Mouse (Mus musculus) olfactory bulb, adult 2 months (tissue): ENCODE results near the gene Olfr149. TPM values are rescaled to one million over a fixed set of nuclear protein-coding genes. Genes with fewer than 3 reads are reported as not detected.
"Not testable (repeated sequence)": the region's sequence is repeated elsewhere in the genome, so short reads cannot be mapped to it uniquely, and the experiment has no call there.

Source experiments
- H3K27ac ChIP-seq: fragments of 200-500 bp; 2 replicates; pipeline ENCODE4 v1.5.1; 2012; ENCODE audit warnings: low read depth, low read length; ENCODE audit not compliant: insufficient read depth
- H3K4me1 ChIP-seq: fragments of 200-500 bp; 2 replicates; pipeline ENCODE4 v1.6.1; 2012; ENCODE audit warnings: low read length; ENCODE audit not compliant: control insufficient read depth, insufficient read depth
- H3K4me3 ChIP-seq: fragments of 200-500 bp; 2 replicates; pipeline ENCODE4 v1.5.1; 2012; ENCODE audit warnings: mild to moderate bottlenecking, low read depth, low read length, moderate library complexity; ENCODE audit not compliant: insufficient read depth
- CTCF ChIP-seq: fragments of 200-500 bp; IDR thresholded peaks from 2 replicates; pipeline ENCODE4 v1.5.1; 2012; ENCODE audit warnings: low read depth, mild to moderate bottlenecking, low read length, moderate library complexity; ENCODE audit not compliant: insufficient read depth
- POLR2A ChIP-seq: fragments of 200-500 bp; IDR thresholded peaks from 2 replicates; pipeline ENCODE4 v1.6.1; 2012; ENCODE audit warnings: mild to moderate bottlenecking, low read depth, low read length, moderate library complexity; ENCODE audit not compliant: insufficient read depth
- WGBS: fragments of 180-500 bp; shearing (Covaris S2); methylation state at CpG from one replicate; pipeline ENCODE4 v1.1.7; 2018; 5-methylcytosine and 5-hydroxymethylcytosine counted together
- polyA plus RNA-seq: library from polyadenylated mRNA; stranded (reverse); fragments of >200 nt; gene quantifications from 2 replicates; pipeline ENCODE4 v1.2.4, GENCODE M21; 2012; ENCODE audit warnings: low replicate concordance; ENCODE audit not compliant: missing spikeins, insufficient read depth, insufficient read length

Olfr149 gene
- polyA plus RNA-seq, result not detected in 2 replicates

DNA sequence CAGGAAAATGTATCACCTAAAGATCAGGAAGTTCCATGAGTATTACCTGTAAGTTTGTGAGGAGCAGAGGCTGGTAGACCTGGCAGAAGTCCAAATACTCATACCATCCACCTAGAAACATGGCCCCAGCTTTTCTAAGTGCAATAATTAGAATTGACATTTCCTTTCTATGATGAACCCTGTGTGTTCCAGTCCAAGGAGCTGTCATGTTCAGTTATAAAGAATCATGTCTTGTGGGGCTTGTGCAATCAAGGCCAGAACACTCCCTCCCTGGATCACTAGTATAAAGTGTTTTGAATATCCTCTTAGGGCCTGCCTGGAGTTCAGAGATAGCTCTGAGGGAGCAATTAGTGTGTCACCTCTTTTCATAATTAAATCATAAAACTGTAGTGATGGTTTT, at the start of gene Olfr149:
Gene Olfr149 (minus strand): TSS at position 101 of the 400 bp plus-strand sequence.
- TF ChIP-seq CTCF (no peak), POLR2A (no peak)
- Histone ChIP-seq H3K27ac (no peak within 1 kb of the TSS), H3K4me1 (no peaks in the 10 kb centered on the region), H3K4me3 (no peak within 1 kb of the TSS)

DNA sequence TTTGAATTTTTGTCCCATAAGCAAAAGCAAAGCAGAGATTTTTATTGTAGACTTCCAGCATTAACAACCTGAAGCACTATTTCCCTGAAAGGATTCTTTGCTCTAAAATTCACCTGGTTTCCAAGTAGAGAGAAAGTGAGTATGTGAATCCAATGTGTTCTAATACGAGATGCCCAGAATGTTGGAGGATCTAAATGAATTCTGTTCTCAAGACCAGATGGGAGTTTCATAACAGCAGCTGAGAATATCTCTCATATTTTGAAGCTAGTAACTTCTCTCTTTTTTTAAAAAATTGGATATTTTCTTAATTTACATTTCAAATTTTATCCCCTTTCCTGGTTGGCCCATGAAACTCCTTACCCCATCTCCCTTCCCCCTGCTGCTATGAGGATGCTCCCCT, 39.5 kb upstream of the Olfr149 start:
- Histone ChIP-seq H3K4me1 (no peaks in the 10 kb centered on the region), H3K4me3 (no peak overlapping the region), H3K27ac (no peak overlapping the region)
- TF ChIP-seq CTCF (no peak), POLR2A (no peak)
- 84% methylated on average over 1 of the region's 1 CpGs for WGBS

DNA sequence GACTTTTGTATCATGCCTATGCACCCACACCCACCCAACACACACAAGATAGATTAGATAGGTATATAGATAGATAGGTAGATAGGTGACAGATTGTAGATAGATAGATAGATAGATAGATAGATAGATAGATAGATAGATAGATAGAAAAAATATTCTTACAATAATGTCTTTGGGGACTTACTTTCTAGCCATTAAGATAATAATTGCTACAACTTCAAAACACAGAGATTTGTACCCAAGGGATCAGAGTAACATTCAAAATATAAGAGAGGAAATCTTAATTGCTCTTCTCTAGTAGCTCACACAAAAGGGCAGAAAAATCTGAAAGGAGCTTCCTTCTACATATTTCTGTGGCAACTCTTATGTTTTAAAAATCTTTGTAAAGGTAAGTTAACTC, 39.0 kb upstream of the Olfr149 start, which contains the start of gene Olfr967:
Gene Olfr967 (plus strand): TSS at position 301 of the 400 bp plus-strand sequence.
- H3K27ac ChIP-seq, result no peak within 1 kb of the TSS
- H3K4me1 ChIP-seq, result no peaks in the 10 kb centered on the region
- no peak within 1 kb of the TSS for H3K4me3 ChIP-seq
- TF ChIP-seq CTCF (no peak), POLR2A (no peak)

DNA sequence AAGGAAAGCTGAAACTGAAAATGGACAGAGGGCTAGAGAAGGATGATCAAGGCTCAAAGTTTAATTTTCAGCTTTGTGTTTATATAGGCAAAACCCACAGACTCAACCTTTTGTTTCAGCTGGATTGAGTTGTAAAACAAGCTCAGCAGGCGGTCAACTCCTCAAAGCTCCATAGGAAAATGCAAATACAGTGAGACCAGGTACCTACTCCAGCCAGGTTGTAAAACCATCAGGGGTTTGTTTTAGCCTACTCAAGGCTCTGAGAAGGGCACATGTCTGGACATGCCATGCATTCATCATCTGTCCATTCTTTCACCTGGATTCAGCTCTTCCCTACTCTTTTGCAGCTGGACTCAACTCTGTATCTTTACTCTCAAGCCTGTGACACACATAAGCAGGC, 33.8 kb upstream of the Olfr149 start:
- 94% methylated on average over 1 of the region's 1 CpGs for WGBS

DNA sequence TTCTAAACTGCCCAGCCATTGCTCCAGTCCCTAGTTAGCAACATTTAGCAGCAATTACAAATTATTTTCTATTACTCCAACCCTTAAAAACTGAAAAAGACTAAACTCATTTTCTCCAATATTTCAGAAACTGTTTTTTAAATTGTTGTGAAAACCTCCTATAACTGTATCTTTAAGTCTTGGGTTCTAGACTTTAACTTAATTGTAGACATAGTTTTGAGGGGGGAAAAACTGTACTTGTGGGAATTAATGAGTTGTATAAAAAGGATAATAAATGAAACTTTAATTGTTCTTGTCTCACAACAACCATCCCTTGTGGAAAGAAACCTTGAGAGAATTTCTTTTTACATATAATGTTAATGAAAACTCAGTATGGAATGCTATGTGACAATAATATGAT, 23.8 kb upstream of the Olfr149 start, which contains the start of gene Olfr150:
Gene Olfr150 (plus strand): TSS at position 301 of the 400 bp plus-strand sequence.
- Histone ChIP-seq H3K27ac (no peak within 1 kb of the TSS), H3K4me3 (no peak within 1 kb of the TSS), H3K4me1 (no peaks in the 10 kb centered on the region)
- TF ChIP-seq POLR2A, result no peak
- TF ChIP-seq CTCF, result no peak

More for the DNA sequence above, 33.8 kb upstream of the Olfr149 start:
- TF ChIP-seq CTCF, result no peak
- TF ChIP-seq POLR2A, result no peak
- Histone ChIP-seq H3K4me1 (no peaks in the 10 kb centered on the region), H3K27ac (no peak overlapping the region), H3K4me3 (no peak overlapping the region)

DNA sequence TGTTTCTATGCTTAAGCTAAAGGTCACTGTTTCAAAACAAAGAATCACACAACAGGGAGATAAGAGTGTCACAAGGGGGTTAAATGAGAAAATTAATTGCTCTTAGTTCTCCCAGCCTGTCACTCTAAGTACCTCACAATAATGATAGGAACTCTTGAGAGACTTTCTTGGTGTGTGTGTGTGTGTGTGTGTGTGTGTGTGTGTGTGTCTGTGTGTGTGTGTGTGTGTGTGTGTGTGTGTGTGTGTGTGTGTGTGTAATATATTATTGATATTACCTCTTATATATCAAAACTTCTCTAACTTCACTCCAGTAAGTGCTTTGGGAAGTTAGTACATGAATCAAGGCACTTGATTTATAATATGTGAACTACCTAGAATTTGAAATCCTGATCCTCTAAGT, 4.1 kb upstream of the Olfr149 start, which contains the start of gene Olfr965:
Gene Olfr965 (plus strand): TSS at position 301 of the 400 bp plus-strand sequence.
- TF ChIP-seq POLR2A (no peak), CTCF (no peak)
- Histone ChIP-seq H3K27ac (no peak within 1 kb of the TSS), H3K4me3 (no peak within 1 kb of the TSS), H3K4me1 (no peaks in the 10 kb centered on the region)

DNA sequence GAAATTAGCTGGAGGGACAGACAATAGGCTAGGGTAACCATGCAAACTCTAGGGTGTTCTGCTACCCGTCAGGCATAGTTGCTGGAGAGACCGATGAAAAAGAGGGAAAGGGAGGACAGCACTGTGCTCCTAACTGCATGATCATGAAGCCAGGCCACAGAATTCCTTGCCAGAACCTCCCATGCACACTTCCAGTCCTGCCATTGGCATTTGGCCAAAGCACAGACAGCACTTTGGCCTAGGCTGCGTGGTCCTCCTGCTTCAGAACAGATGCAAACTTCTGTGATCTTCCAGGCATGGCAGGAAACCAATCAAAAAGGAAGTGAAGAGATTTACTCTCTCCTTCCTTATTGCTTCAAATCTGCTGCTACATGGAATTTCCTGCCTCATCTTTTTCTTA, 2.0 kb upstream of the Olfr149 start:
- TF ChIP-seq POLR2A, result no peak
- no peak for TF ChIP-seq CTCF
- Histone ChIP-seq H3K4me3 (no peak overlapping the region), H3K4me1 (no peaks in the 10 kb centered on the region), H3K27ac (no peak overlapping the region)
- 43% methylated on average over 3 of the region's 3 CpGs for WGBS

DNA sequence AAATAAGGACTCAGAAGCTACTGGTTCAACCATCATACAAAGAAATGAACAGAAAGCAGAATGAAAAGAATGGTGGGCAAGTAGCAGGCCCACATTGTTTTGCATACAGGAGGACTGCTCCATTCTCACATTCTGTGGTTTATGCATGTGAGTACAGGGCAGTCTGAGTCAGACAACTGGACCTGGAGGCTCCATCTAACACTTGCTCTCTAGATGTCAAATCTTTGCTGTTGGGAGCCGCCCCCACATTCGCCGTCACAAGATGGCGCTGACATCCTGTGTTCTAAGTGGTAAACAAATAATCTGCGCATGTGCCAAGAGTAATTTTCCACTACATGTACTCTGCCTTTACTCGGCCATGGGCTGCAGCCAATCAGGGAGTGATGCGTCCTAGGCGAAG, 5.8 kb downstream of the Olfr149 start:
- H3K27ac ChIP-seq, H3K4me3 ChIP-seq, H3K4me1 ChIP-seq: not testable (repeated sequence)
- 73% methylated on average over 8 of the region's 8 CpGs for WGBS

DNA sequence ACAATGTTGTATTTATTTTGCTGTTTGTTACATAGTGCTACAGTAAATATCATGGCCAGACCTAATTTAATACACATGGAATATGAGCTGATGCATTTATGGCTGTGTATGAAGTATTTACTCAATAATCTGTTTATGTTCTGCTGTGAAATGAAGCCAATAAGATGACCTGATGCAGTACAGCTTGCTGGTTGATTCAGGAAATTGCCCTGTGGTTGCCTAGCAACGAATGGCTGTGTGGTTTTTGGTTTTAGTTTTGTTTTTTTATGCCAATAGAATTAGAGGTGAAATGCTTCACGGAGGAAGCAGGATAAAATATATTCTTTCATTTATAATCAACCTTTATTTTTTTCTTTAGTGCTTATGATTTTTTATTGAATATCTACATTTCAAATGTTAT, 27.6 kb downstream of the Olfr149 start:
- Histone ChIP-seq H3K4me3 (no peak overlapping the region), H3K4me1 (no peaks in the 10 kb centered on the region), H3K27ac (no peak overlapping the region)
- TF ChIP-seq POLR2A (no peak), CTCF (no peak)
- 56% methylated on average over 2 of the region's 2 CpGs for WGBS

DNA sequence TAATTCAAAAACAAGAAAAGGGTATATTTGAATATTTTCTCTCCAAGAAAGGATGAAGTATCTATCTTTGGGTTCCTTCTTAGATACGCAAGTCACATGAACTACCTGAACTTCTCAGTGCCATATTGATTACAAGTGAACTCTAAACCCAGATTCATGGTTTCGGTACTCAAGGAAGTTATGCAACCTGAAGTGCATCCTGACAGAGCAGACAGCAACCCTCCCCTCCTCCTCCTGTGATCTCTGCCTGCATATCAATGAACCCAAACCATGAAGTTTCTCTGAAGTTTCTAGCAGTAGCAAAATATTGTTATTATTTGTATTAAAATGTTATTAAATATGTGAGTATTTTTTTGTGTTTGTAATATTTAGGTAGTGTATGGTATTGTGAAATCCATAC, 28.4 kb downstream of the Olfr149 start:
- WGBS, result 92% methylated on average over 2 of the region's 2 CpGs
- TF ChIP-seq CTCF (no peak), POLR2A (no peak)
- H3K27ac ChIP-seq, result no peak overlapping the region
- H3K4me3 ChIP-seq, result no peak overlapping the region
- no peaks in the 10 kb centered on the region for H3K4me1 ChIP-seq
